Mouse (Mus musculus): Measurements from ENCODE around the gene Slfn8. TPM values are rescaled to one million over a fixed set of nuclear protein-coding genes. Genes with fewer than 3 reads are reported as not detected.
A peak's percentile ranks its signal among the peaks of the same experiment; 100 is the strongest.
"Not testable (repeated sequence)": the region's sequence is repeated elsewhere in the genome, so short reads cannot be mapped to it uniquely, and the experiment has no call there.

The Slfn8 gene
- polyA plus RNA-seq, 1 experiment from 2014 or later = 1.0 TPM

DNA sequence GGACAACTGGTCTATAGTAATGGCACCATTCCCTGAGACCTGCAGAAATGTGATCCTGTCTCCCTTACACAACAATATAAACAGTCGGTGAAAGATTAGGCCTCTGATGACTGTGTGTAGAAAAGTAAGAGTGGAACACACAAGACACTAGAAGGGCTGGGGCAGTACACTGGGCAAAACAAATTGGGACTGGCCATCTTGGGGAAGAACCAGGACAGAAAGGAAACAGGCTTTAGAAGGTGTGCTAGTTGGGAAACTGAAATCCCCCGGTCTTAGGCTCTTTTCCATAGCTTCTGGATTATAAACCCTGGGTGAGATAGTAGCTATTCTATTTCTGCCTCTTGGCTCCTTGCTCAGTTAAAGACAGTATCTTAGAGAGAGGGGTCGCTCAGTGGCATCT is 18.1 kb upstream of the Slfn8 start:
- not testable (repeated sequence) for H3K4me2 ChIP-seq (ENCODE audit: low read depth, low read length); H3K27me3 ChIP-seq (replicated peaks; ENCODE audit: control insufficient read depth, insufficient read depth, low read length); H3K27ac ChIP-seq (replicated peaks; ENCODE audit: low read depth, low read length); H3K4me3 ChIP-seq (ENCODE audit: low read depth, low read length); H3K9me3 ChIP-seq (ENCODE audit: control insufficient read depth, low read length); H3K9ac ChIP-seq (ENCODE audit: low read depth, low read length); ATAC-seq (ENCODE audit: low read depth); H3K4me1 ChIP-seq (ENCODE audit: control insufficient read depth, insufficient read depth, low read length); DNase-seq (ENCODE audit: low spot score); H3K36me3 ChIP-seq (ENCODE audit: control insufficient read depth, insufficient read depth, low read length)
- WGBS = 85% methylated on average over 3 of the region's 3 CpGs

DNA sequence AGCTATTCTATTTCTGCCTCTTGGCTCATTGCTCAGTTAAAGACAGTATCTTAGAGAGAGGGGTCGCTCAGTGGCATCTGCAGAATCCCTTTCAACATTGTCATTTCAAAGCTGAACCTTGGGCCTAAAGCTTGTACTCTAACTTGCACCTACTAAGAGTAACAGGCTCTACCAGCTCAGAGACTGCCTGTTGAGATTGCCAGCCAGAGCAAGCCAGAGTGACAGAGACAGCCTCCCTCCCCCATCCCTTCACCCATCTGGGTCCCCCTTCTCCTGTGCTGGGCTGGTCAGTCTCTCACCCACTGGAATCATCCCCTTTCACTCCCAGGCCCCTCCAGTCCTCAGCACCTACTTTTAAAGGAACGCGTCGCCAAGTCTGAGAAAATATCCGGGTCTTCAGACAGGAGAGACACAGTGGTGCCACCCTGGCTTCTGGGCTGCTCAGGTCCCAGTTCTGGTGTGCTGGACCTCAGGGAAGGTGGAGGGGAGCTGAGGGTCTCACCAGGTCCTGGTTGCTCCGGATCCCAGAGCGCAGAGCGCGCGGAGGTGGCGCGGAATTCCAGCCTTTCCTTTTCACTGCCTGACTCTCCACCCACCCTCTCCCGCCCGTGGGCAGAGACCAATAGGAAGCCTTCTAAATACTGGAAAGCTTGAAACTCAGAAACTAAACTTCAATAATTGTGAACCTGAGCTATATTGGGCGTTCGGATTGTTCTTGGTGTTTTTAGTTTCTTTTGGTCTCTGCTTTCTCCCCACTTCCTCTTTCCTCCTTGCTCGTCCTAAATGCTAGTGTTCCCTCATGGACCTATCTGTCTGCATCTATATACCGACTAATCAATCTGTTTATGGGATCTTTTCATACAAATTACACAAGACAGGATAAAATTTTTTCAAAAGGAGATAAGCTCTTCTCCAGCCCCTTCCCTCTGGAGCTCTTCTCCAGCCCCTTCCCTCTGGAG is 770 bp downstream of the Slfn8 start:
- H3K27me3 ChIP-seq (replicated peaks; ENCODE audit: control insufficient read depth, insufficient read depth, low read length); DNase-seq (ENCODE audit: low spot score); H3K4me3 ChIP-seq (ENCODE audit: low read depth, low read length); H3K9me3 ChIP-seq (ENCODE audit: control insufficient read depth, low read length); H3K36me3 ChIP-seq (ENCODE audit: control insufficient read depth, insufficient read depth, low read length); H3K9ac ChIP-seq (ENCODE audit: low read depth, low read length); H3K27ac ChIP-seq (replicated peaks; ENCODE audit: low read depth, low read length); H3K4me1 ChIP-seq (ENCODE audit: control insufficient read depth, insufficient read depth, low read length); ATAC-seq (ENCODE audit: low read depth); H3K4me2 ChIP-seq (ENCODE audit: low read depth, low read length): not testable (repeated sequence)
- 81% methylated on average over 16 of the region's 18 CpGs for WGBS

DNA sequence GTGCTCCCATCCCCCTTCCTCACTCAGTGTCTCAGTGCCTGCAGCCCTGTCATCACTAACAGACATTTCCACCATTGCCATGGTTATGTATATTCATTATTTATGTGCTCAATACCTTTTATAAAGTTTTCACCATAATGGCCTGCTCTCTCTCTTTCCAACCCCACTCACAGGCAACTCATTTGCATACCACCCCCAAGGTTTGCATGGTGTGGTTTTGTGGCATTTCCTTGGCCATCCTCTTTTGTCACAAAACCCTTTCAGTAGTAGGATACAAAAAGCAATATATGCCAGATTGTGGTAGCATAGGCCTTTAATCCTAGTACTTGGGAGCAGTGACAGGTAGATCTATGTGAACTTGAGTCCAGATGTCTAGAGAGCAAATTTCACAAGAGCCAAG is 4.5 kb downstream of the Slfn8 start:
- Histone ChIP-seq H3K9me3 (ENCODE audit: control insufficient read depth, low read length) (no peaks in the 10 kb centered on the region), H3K36me3 (ENCODE audit: control insufficient read depth, insufficient read depth, low read length) (no peaks in the 10 kb centered on the region), H3K4me3 (ENCODE audit: low read depth, low read length) (no peak overlapping the region), H3K27me3 (replicated peaks; ENCODE audit: control insufficient read depth, insufficient read depth, low read length) (no peaks in the 10 kb centered on the region), H3K4me1 (ENCODE audit: control insufficient read depth, insufficient read depth, low read length) (no peaks in the 10 kb centered on the region), H3K4me2 (ENCODE audit: low read depth, low read length) (no peak overlapping the region), H3K27ac (replicated peaks; ENCODE audit: low read depth, low read length) (no peak overlapping the region), H3K9ac (ENCODE audit: low read depth, low read length) (no peak overlapping the region)
- no peak for DNase-seq (ENCODE audit: low spot score)
- ATAC-seq (ENCODE audit: low read depth) = no peak

DNA sequence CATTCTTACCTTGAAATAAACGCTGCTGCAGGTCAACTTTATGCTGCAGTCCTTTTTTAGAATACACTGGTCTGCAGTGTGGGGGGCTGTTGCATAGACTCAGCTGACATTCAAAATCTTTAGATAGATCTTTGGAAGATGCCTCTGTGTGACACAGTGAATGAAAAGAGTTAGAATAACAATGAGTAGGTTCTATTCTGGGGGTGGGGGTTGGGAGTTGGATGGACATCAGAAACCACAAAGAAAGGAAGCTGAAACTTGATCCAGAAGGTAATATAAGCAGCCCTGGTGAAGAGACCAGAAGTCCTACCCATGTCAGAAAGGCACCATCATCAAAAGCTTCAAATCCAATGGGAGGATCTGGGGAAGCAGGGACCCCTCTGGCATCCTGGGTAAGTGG is 7.3 kb downstream of the Slfn8 start:
- WGBS = 73% methylated on average over 1 of the region's 1 CpGs
- Histone ChIP-seq H3K27ac (replicated peaks; ENCODE audit: low read depth, low read length) (no peak overlapping the region), H3K9ac (ENCODE audit: low read depth, low read length) (no peak overlapping the region), H3K4me2 (ENCODE audit: low read depth, low read length) (no peak overlapping the region), H3K4me1 (ENCODE audit: control insufficient read depth, insufficient read depth, low read length) (no peaks in the 10 kb centered on the region), H3K27me3 (replicated peaks; ENCODE audit: control insufficient read depth, insufficient read depth, low read length) (no peaks in the 10 kb centered on the region), H3K9me3 (ENCODE audit: control insufficient read depth, low read length) (no peaks in the 10 kb centered on the region), H3K4me3 (ENCODE audit: low read depth, low read length) (no peak overlapping the region), H3K36me3 (ENCODE audit: control insufficient read depth, insufficient read depth, low read length) (no peaks in the 10 kb centered on the region)
- ATAC-seq (ENCODE audit: low read depth) = no peak
- no peak for DNase-seq (ENCODE audit: low spot score)

DNA sequence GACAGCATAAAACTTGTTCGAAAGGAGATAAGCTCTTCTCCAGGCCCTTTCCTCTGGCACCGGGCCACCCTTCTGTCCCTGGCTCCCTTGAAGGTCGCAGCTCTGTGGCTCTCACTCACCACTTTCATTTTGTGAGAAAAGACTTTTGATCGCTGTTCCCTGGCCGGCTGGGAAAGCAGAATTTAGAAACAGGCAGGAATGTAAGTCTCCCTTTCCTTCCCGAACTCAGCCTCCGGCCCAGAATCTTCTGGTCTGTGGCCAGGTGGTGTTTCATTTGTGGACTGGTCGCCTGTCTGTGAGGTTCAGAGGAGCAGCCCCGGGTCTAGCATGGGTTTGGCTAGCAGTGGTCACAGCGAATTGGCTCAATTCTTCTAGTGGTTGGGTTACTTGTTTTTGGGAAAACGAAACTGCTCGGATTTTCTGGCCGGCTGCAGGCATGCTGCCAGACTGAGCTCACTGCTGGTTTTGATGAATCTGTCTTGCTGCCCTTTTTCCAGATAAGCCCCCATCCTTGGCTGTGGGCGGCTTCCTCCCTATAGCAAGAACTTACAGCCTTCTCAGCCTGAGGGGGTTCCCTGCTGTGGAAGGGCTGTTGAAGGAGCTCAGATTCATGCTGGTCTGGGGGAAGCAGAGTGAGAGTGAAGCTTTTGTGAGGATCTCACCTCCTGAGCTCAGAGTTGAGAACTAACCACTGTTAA is 29.0 kb downstream of the Slfn8 start, which contains the start of gene Slfn9:
Gene Slfn9, minus strand, starts transcription at position 362 of the 698 bp plus-strand sequence.
- Histone ChIP-seq H3K4me1 (ENCODE audit: control insufficient read depth, insufficient read depth, low read length) (peaks cover 9% of the 10 kb centered on the region; the same call in 1 of the 2 replicates), H3K9ac (ENCODE audit: low read depth, low read length) (peak within 1 kb of the TSS; percentile 70), H3K27me3 (replicated peaks; ENCODE audit: control insufficient read depth, insufficient read depth, low read length) (no peaks in the 10 kb centered on the region), H3K36me3 (ENCODE audit: control insufficient read depth, insufficient read depth, low read length) (peaks cover 10% of the 10 kb centered on the region), H3K9me3 (ENCODE audit: control insufficient read depth, low read length) (no peaks in the 10 kb centered on the region), H3K4me3 (ENCODE audit: low read depth, low read length) (peak within 1 kb of the TSS; percentile 50), H3K4me2 (ENCODE audit: low read depth, low read length) (peak within 1 kb of the TSS; percentile 76), H3K27ac (replicated peaks; ENCODE audit: low read depth, low read length) (peak within 1 kb of the TSS; percentile 58)
- peak; percentile 72 for DNase-seq (ENCODE audit: low spot score)
- 4% methylated on average over 14 of the region's 14 CpGs for WGBS
- peak; percentile 30 for ATAC-seq (ENCODE audit: low read depth)

DNA sequence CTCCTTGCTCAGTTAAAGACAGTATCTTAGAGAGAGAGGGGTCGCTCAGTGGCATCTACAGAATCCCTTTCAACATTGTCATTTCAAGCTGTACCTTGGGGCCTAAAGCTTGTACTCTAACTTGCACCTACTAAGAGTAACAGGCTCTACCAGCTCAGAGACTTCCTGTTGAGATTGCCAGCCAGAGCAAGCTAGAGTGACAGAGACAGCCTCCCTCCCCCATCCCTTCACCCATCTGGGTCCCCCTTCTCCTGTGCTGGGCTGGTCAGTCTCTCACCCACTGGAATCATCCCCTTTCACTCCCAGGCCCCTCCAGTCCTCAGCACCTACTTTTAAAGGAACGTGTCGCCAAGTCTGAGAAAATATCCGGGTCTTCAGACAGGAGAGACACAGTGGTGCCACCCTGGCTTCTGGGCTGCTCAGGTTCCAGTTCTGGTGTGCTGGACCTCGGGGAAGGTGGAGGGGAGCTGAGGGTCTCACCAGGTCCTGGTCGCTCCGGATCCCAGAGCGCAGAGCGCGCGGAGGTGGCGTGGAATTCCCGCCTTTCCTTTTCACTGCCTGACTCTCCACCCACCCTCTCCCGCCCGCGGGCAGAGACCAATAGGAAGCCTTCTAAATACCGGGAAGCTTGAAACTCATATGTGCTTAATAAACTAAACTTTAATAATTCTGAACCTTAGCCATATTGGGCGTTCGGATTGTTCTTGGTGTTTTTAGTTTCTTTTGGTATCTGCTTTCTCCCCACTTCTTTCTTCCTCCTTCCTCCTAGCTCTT is 29.8 kb downstream of the Slfn8 start:
- WGBS = 16% methylated on average over 19 of the region's 19 CpGs

DNA sequence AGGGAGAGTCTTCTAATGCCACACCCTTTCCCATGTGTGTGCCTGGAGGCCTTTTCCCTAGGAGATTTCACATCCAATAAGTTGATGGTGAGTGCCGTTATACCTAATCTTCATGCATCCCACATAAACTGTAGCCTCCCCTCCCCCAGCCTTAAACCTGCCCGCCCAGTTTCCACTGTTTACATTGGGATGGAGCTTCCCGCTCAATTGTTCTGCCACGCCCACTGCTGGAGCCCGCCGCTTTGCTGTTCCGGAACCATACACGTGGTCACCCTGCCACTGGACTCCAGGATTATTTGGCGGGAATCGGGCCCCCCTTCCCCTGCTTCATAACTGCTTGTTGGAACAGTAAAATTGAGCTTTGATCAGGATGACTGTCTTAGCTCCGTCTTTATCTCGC is 31.3 kb downstream of the Slfn8 start:
- DNase-seq (ENCODE audit: low spot score) (peak; percentile 60), ATAC-seq (ENCODE audit: low read depth) (no peak)
- WGBS = 33% methylated on average over 12 of the region's 12 CpGs
- H3K27ac ChIP-seq (replicated peaks; ENCODE audit: low read depth, low read length) = no peak overlapping the region
- H3K4me3 ChIP-seq (ENCODE audit: low read depth, low read length) = peak overlapping the region; percentile 50; the same call in 1 of the 2 replicates
- H3K27me3 ChIP-seq (replicated peaks; ENCODE audit: control insufficient read depth, insufficient read depth, low read length) = no peaks in the 10 kb centered on the region
- H3K4me1 ChIP-seq (ENCODE audit: control insufficient read depth, insufficient read depth, low read length) = peaks cover 9% of the 10 kb centered on the region; the same call in 1 of the 2 replicates
- H3K36me3 ChIP-seq (ENCODE audit: control insufficient read depth, insufficient read depth, low read length) = peaks cover 26% of the 10 kb centered on the region
- H3K4me2 ChIP-seq (ENCODE audit: low read depth, low read length) = peak overlapping the region; percentile 76
- no peak overlapping the region for H3K9ac ChIP-seq (ENCODE audit: low read depth, low read length)
- H3K9me3 ChIP-seq (ENCODE audit: control insufficient read depth, low read length) = no peaks in the 10 kb centered on the region

More for the DNA sequence above, 29.8 kb downstream of the Slfn8 start:
- Histone ChIP-seq H3K4me2 (ENCODE audit: low read depth, low read length) (peak overlapping the region; percentile 76), H3K36me3 (ENCODE audit: control insufficient read depth, insufficient read depth, low read length) (peaks cover 12% of the 10 kb centered on the region), H3K4me3 (ENCODE audit: low read depth, low read length) (peak overlapping the region; percentile 50), H3K9ac (ENCODE audit: low read depth, low read length) (peak overlapping the region; percentile 70), H3K27ac (replicated peaks; ENCODE audit: low read depth, low read length) (peak overlapping the region; percentile 58; the same call in 1 of the 2 replicates)
- H3K27me3 ChIP-seq (replicated peaks; ENCODE audit: control insufficient read depth, insufficient read depth, low read length); H3K4me1 ChIP-seq (ENCODE audit: control insufficient read depth, insufficient read depth, low read length); H3K9me3 ChIP-seq (ENCODE audit: control insufficient read depth, low read length): not testable (repeated sequence)
- ATAC-seq (ENCODE audit: low read depth) = peak; percentile 81; the same call in 1 of the 2 replicates
- peak; percentile 84 for DNase-seq (ENCODE audit: low spot score)

DNA sequence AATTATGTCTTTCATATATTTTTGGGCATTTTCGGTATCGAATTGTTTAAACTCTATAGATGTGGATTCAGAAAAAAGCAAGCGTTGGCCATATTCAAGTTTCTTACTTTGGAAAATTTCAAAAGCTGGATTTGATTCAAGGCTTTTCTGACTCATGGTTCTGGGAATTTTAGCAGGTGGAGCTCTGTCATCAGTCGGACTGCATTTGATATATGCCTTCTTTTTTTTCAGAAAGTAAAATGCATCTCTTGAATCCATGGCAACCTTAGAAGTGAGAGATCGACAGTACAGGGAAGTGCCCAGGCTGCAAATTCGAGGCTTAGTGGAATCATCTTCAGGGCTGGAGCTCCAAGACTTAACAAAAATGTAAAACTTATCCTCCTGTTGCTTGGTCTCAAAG is 33.0 kb downstream of the Slfn8 start:
- no peak overlapping the region for H3K27ac ChIP-seq (replicated peaks; ENCODE audit: low read depth, low read length)
- H3K4me2 ChIP-seq (ENCODE audit: low read depth, low read length) = no peak overlapping the region
- DNase-seq (ENCODE audit: low spot score) (no peak), ATAC-seq (ENCODE audit: low read depth) (no peak)
- H3K9me3 ChIP-seq (ENCODE audit: control insufficient read depth, low read length) = no peaks in the 10 kb centered on the region
- no peak overlapping the region for H3K9ac ChIP-seq (ENCODE audit: low read depth, low read length)
- H3K27me3 ChIP-seq (replicated peaks; ENCODE audit: control insufficient read depth, insufficient read depth, low read length) = no peaks in the 10 kb centered on the region
- WGBS = 87% methylated on average over 6 of the region's 6 CpGs
- H3K36me3 ChIP-seq (ENCODE audit: control insufficient read depth, insufficient read depth, low read length) = peaks cover 31% of the 10 kb centered on the region
- H3K4me1 ChIP-seq (ENCODE audit: control insufficient read depth, insufficient read depth, low read length) = peaks cover 9% of the 10 kb centered on the region; the same call in 1 of the 2 replicates
- H3K4me3 ChIP-seq (ENCODE audit: low read depth, low read length) = no peak overlapping the region

All from embryonic facial prominence, embryonic 14.5 days (tissue).